Mouse (Mus musculus): Measurements from ENCODE around the gene Dusp6. TPM values are rescaled to one million over a fixed set of nuclear protein-coding genes. Genes with fewer than 3 reads are reported as not detected.

Gene Dusp6
- total RNA-seq, 2 experiments from 2014 or later = 108 to 109 TPM

DNA sequence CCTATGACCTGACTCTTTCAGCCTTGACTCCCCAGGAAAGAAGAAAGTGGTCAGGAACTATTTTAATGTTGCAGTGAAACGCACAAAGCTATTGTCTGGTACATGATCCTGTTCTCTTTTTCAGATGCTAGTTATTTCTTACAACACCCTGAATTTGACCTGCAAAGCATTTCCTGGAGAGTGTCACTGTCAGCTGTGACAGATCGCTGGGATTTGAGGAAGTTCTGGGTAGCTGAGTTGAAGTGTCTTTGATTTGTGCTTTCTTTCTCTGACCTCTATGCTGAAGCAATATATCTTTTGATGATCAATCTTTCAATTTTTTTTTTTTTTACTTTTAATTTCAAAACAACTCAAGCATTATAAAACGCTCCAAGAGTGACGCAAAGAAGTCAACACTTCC lies 39.0 kb downstream of the Dusp6 start:
- DNase-seq (ENCODE audit: low spot score in 2 of 2) = no peak
- intact Hi-C loops (cut with DNase I) = no loop called here

DNA sequence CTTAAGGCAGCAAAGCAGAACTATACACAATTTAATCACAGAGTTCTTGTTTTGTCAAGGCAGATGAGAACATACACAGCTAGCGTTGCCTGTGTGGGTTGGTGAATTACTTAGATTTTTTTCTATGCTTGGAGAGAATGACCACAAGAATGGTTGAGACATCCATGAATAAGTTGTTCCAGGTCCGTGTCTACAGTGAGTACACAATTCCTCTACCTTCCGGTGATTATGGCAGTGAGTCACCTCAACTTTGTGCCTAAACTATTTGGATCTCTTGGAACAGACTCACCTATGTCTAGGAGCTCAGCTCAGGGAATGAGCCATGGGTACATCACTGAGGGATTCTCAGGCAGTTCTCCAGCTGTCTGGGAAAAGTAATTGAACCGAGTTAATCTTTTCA lies 45.8 kb downstream of the Dusp6 start:
- peak in 1 of 2 experiments; percentile 42 for DNase-seq (ENCODE audit: low spot score in 2 of 2)
- intact Hi-C loops (cut with DNase I) = no loop called here

DNA sequence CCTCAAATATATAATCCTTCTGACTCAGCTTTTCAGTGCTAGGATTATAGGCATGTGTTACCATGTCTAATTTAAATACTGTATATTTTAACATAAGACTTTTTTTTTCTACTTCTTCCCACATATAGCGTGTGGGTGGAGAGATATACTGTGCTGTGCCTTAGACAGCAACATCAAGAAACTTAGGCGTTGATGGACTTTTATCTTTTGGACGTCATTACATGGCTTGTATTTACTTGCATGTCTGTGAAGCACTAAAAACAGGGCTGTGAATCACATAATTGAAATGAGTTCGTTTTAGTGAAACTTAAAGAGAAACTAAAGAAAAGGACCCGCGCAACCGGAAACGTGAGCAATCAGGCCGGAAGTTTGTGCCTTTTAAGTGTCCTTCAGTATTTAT lies 46.6 kb downstream of the Dusp6 start:
- intact Hi-C loops (cut with DNase I) = loop anchor here (1.0 kb wide), 2 partner anchors 14 to 24 kb away; no protein-coding TSS in a partner anchor
- DNase-seq (ENCODE audit: low spot score in 2 of 2) = peak in 1 of 2 experiments; percentile 86

DNA sequence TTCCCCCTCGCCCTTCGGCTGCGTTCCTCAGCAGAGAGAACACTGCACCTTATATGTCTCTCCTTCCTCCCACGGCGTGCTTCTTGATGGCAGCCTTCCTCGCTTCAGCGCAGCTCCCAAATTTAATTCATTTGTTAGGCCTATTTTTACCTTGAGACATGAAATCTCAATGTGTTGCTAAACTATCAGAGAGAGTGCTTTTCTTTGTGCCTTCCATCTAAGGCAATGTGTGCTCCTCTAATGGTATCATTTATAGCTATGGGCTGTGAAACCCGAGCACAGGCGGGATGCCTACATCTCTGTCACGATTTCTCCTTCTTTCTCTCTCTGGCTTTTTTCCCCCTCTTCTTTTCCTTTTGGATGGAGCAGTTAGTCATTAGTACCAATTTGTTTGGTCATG lies 47.2 kb downstream of the Dusp6 start:
- intact Hi-C loops (cut with DNase I) = loop anchor here (1.0 kb wide), 2 partner anchors 13 to 25 kb away; no protein-coding TSS in a partner anchor
- DNase-seq (ENCODE audit: low spot score in 2 of 2) = peak; percentile 59 to 95

DNA sequence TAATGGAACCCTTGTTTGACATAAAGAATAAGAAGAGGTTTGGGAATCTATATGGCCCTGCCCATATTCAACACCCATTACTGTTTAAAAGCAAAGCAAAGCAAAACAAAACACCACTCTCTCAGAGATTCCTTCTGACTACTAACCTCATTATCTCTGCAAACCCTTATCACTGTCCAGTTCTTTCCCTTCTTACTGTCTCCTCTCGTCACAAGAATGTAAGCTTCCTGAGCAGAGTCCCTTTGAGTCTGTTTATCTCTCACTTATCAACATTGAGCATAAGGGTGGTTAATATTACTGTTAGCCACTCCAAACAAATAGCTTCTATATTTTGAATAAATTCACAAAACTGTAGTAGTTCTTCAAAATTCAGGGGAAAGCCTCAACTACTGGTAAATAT lies 48.9 kb downstream of the Dusp6 start:
- intact Hi-C loops (cut with DNase I) = no loop called here
- DNase-seq (ENCODE audit: low spot score in 2 of 2) = no peak

DNA sequence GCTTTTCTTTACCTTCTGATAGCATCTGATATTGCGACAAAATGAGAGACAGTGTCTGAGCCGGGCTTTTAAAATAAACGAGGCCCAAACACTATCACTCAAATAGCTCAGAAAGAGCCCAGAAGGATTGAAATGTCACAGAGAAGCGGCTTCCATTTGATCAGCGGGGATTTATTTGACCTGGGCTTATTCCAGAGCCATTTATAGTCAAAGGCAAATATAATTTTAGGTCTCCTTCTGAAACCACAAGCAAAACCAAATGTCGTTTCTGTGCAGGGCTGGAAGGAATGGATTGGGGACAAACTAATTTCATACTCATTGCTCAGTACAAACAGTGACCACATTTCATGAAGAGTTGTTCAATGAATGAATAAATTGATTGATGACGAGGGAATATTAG lies 51.3 kb downstream of the Dusp6 start:
- intact Hi-C loops (cut with DNase I) = no loop called here
- DNase-seq (ENCODE audit: low spot score in 2 of 2) = no peak

DNA sequence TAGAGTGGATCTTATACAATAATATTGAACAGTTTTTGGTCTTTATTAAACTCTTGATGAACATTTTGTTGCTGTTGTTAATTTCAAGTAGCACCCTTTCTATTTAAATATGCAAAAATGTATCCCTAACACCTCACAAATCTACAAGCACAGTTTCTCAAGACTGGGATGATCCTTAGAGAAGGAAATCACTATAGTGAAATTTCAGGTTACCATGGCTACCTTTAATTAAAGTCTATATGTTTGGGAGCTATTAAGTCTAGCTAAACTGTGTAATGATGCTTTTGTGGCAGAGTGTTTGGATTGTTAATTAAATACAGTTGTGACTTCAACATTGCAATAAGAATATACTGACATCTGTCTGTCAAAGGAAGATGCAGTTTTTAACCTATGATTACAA lies 54.0 kb downstream of the Dusp6 start:
- no peak for DNase-seq (ENCODE audit: low spot score in 2 of 2)
- intact Hi-C loops (cut with DNase I) = no loop called here

Other genes starting within 250 kb of the Dusp6 start
- 1 to 10 TPM; 7.8 to 8.3 TPM for gene Poc1b, start 156.2 kb upstream of the Dusp6 start, total RNA-seq (2021)
- 1 to 10 TPM; 3.1 to 3.4 TPM for gene Galnt4, start 155.1 kb upstream of the Dusp6 start, total RNA-seq (2021)
- gene Phxr2, start 136.9 kb upstream of the Dusp6 start, total RNA-seq (2021) = not detected

All from left cerebral cortex, postnatal 25 days (tissue).